Mouse (Mus musculus) limb, embryonic 15.5 days (tissue): ENCODE data around the gene Npr1. TPM values are rescaled to one million over a fixed set of nuclear protein-coding genes. Genes with fewer than 3 reads are reported as not detected.

ENCODE experiments used
- ATAC-seq: fragments of 200-750 bp; cut with Nextera tagmentation; 2 replicates; pipeline ENCODE4 v1.8.0; 2017; ENCODE audit warnings: low read depth, moderate TSS enrichment; ENCODE audit not compliant: insufficient number of reproducible peaks, low FRiP score, low TSS enrichment
- H3K27ac ChIP-seq: fragments of 300-500 bp; sonication (generic); 2 replicates; pipeline ENCODE4 v1.5.1; 2015; ENCODE audit warnings: moderate library complexity, mild to moderate bottlenecking, inconsistent platforms
- H3K27me3 ChIP-seq: fragments of 300-500 bp; sonication (generic); 2 replicates; pipeline ENCODE4 v1.6.1; 2015; ENCODE audit warnings: inconsistent platforms
- H3K36me3 ChIP-seq: fragments of 300-500 bp; sonication (generic); 2 replicates; pipeline ENCODE4 v1.6.1; 2015; ENCODE audit warnings: inconsistent platforms
- H3K4me1 ChIP-seq: fragments of 300-500 bp; sonication (generic); 2 replicates; pipeline ENCODE4 v1.6.1; 2015; ENCODE audit warnings: inconsistent platforms
- H3K4me2 ChIP-seq: fragments of 300-500 bp; sonication (generic); 2 replicates; pipeline ENCODE4 v1.6.1; 2015; ENCODE audit warnings: mild to moderate bottlenecking, inconsistent platforms
- H3K4me3 ChIP-seq: fragments of 300-500 bp; sonication (generic); 2 replicates; pipeline ENCODE4 v1.5.1; 2015; ENCODE audit warnings: mild to moderate bottlenecking, inconsistent platforms
- H3K9ac ChIP-seq: fragments of 300-500 bp; sonication (generic); 2 replicates; pipeline ENCODE4 v1.6.1; 2015; ENCODE audit warnings: inconsistent platforms
- H3K9me3 ChIP-seq: fragments of 300-500 bp; sonication (generic); 2 replicates; pipeline ENCODE4 v1.6.1; 2016; ENCODE audit warnings: inconsistent platforms
- WGBS: fragments of 180-500 bp; shearing (Covaris S2); methylation state at CpG from one replicate; pipeline ENCODE4 v1.1.7; 2015; 5-methylcytosine and 5-hydroxymethylcytosine counted together
- polyA plus RNA-seq: library from polyadenylated mRNA; unstranded; fragments of >200 nt; fragmentation: Nextera tagmentation; extraction: Ambion mirVana; gene quantifications from 2 replicates; pipeline ENCODE4 v1.2.1, GENCODE M21; 2015

The Npr1 gene
- polyA plus RNA-seq, 1 experiment from 2014 or later, result 5.4 TPM

- no peaks in the 10 kb centered on the region for H3K27me3 ChIP-seq
- peak overlapping the region; percentile 87 for H3K9ac ChIP-seq
- ATAC-seq, result no peak
- H3K36me3 ChIP-seq, result no peaks in the 10 kb centered on the region
- H3K9me3 ChIP-seq, result no peaks in the 10 kb centered on the region
- H3K4me1 ChIP-seq, result peaks cover 20% of the 10 kb centered on the region
- H3K4me2 ChIP-seq, result peak overlapping the region; percentile 88
- 10% methylated on average over 2 of the region's 2 CpGs for WGBS
- peak overlapping the region; percentile 72 for H3K4me3 ChIP-seq
- peak overlapping the region; percentile 97; the same call in 1 of the 2 replicates for H3K27ac ChIP-seq
Measured at GRCm38 (mm10) chr3:90432348-90432747, 33.3 kb downstream of the Npr1 start.

GRCm38 (mm10) chr3:90429576-90429975, 36.1 kb downstream of the Npr1 start:
- Histone ChIP-seq H3K9ac (no peak overlapping the region), H3K36me3 (no peaks in the 10 kb centered on the region), H3K9me3 (no peaks in the 10 kb centered on the region), H3K27me3 (no peaks in the 10 kb centered on the region), H3K4me1 (peaks cover 20% of the 10 kb centered on the region), H3K4me3 (no peak overlapping the region), H3K4me2 (no peak overlapping the region), H3K27ac (no peak overlapping the region)
- WGBS, result 93% methylated on average over 3 of the region's 3 CpGs
- ATAC-seq, result no peak

GRCm38 (mm10) chr3:90428186-90428585, 37.5 kb downstream of the Npr1 start:
- Histone ChIP-seq H3K36me3 (peaks cover 9% of the 10 kb centered on the region), H3K9ac (no peak overlapping the region), H3K9me3 (no peaks in the 10 kb centered on the region), H3K4me1 (peaks cover 20% of the 10 kb centered on the region), H3K4me3 (no peak overlapping the region), H3K27ac (no peak overlapping the region), H3K4me2 (no peak overlapping the region), H3K27me3 (no peaks in the 10 kb centered on the region)
- no peak for ATAC-seq
- 75% methylated on average over 6 of the region's 6 CpGs for WGBS

- ATAC-seq, result no peak
- H3K36me3 ChIP-seq, result peaks cover 14% of the 10 kb centered on the region
- H3K27me3 ChIP-seq, result no peaks in the 10 kb centered on the region
- WGBS, result 70% methylated on average over 1 of the region's 1 CpGs
- H3K4me3 ChIP-seq, result no peak overlapping the region
- H3K4me1 ChIP-seq, result peaks cover 17% of the 10 kb centered on the region
- no peak overlapping the region for H3K27ac ChIP-seq
- H3K9ac ChIP-seq, result no peak overlapping the region
- H3K4me2 ChIP-seq, result no peak overlapping the region
- H3K9me3 ChIP-seq, result no peaks in the 10 kb centered on the region
Measured at GRCm38 (mm10) chr3:90427574-90427973, 38.1 kb downstream of the Npr1 start.

GRCm38 (mm10) chr3:90425499-90425898, 40.2 kb downstream of the Npr1 start:
- H3K27me3 ChIP-seq, result no peaks in the 10 kb centered on the region
- WGBS, result 87% methylated on average over 2 of the region's 2 CpGs
- no peak overlapping the region for H3K27ac ChIP-seq
- 0 out of 2 replicates have a peak, but pooled peaks cover 2% of the 10 kb centered on the region for H3K4me1 ChIP-seq
- no peaks in the 10 kb centered on the region for H3K9me3 ChIP-seq
- H3K4me3 ChIP-seq, result no peak overlapping the region
- H3K9ac ChIP-seq, result no peak overlapping the region
- peaks cover 25% of the 10 kb centered on the region for H3K36me3 ChIP-seq
- H3K4me2 ChIP-seq, result no peak overlapping the region
- ATAC-seq, result no peak

- peaks cover 38% of the 10 kb centered on the region for H3K36me3 ChIP-seq
- no peaks in the 10 kb centered on the region for H3K9me3 ChIP-seq
- H3K4me2 ChIP-seq, result no peak overlapping the region
- H3K4me3 ChIP-seq, result no peak overlapping the region
- no peak for ATAC-seq
- H3K27ac ChIP-seq, result no peak overlapping the region
- H3K4me1 ChIP-seq, result no peaks in the 10 kb centered on the region
- no peak overlapping the region for H3K9ac ChIP-seq
- no peaks in the 10 kb centered on the region for H3K27me3 ChIP-seq
Measured at GRCm38 (mm10) chr3:90423549-90423948, 42.1 kb downstream of the Npr1 start.

- H3K27ac ChIP-seq, result no peak overlapping the region
- H3K4me3 ChIP-seq, result no peak overlapping the region
- no peaks in the 10 kb centered on the region for H3K4me1 ChIP-seq
- no peak overlapping the region for H3K4me2 ChIP-seq
- ATAC-seq, result no peak
- H3K9ac ChIP-seq, result no peak overlapping the region
- no peaks in the 10 kb centered on the region for H3K27me3 ChIP-seq
- peaks cover 65% of the 10 kb centered on the region for H3K36me3 ChIP-seq
- WGBS, result 91% methylated on average over 6 of the region's 6 CpGs
- no peaks in the 10 kb centered on the region for H3K9me3 ChIP-seq
Measured at GRCm38 (mm10) chr3:90420696-90421095, 45.0 kb downstream of the Npr1 start.

GRCm38 (mm10) chr3:90413011-90413396, 52.7 kb downstream of the Npr1 start:
- Histone ChIP-seq H3K4me2 (no peak overlapping the region), H3K9me3 (no peaks in the 10 kb centered on the region), H3K4me3 (no peak overlapping the region), H3K4me1 (no peaks in the 10 kb centered on the region), H3K27me3 (no peaks in the 10 kb centered on the region), H3K27ac (no peak overlapping the region), H3K9ac (no peak overlapping the region), H3K36me3 (peaks cover 87% of the 10 kb centered on the region)
- no peak for ATAC-seq
- WGBS, result 54% methylated on average over 3 of the region's 3 CpGs

- Histone ChIP-seq H3K36me3 (peaks cover 87% of the 10 kb centered on the region), H3K4me1 (no peaks in the 10 kb centered on the region), H3K9ac (no peak overlapping the region), H3K27ac (no peak overlapping the region), H3K4me2 (no peak overlapping the region), H3K27me3 (no peaks in the 10 kb centered on the region), H3K4me3 (no peak overlapping the region), H3K9me3 (no peaks in the 10 kb centered on the region)
- ATAC-seq, result no peak
- WGBS, result 52% methylated on average over 5 of the region's 5 CpGs
Measured at GRCm38 (mm10) chr3:90412312-90413010, 53.2 kb downstream of the Npr1 start.

GRCm38 (mm10) chr3:90408721-90409120, 56.9 kb downstream of the Npr1 start:
- no peak for ATAC-seq
- Histone ChIP-seq H3K9me3 (no peaks in the 10 kb centered on the region), H3K4me2 (no peak overlapping the region), H3K27ac (no peak overlapping the region), H3K36me3 (peaks cover 88% of the 10 kb centered on the region), H3K27me3 (no peaks in the 10 kb centered on the region), H3K4me1 (no peaks in the 10 kb centered on the region), H3K9ac (no peak overlapping the region), H3K4me3 (no peak overlapping the region)
- WGBS, result 92% methylated on average over 3 of the region's 3 CpGs

GRCm38 (mm10) chr3:90406414-90406813, 59.3 kb downstream of the Npr1 start:
- Histone ChIP-seq H3K9ac (no peak overlapping the region), H3K27me3 (no peaks in the 10 kb centered on the region), H3K36me3 (peaks cover 96% of the 10 kb centered on the region), H3K4me2 (no peak overlapping the region), H3K4me3 (no peak overlapping the region), H3K9me3 (no peaks in the 10 kb centered on the region), H3K27ac (no peak overlapping the region), H3K4me1 (no peaks in the 10 kb centered on the region)
- WGBS, result 98% methylated on average over 5 of the region's 5 CpGs
- ATAC-seq, result no peak

GRCm38 (mm10) chr3:90404609-90405008, 61.1 kb downstream of the Npr1 start:
- Histone ChIP-seq H3K27me3 (no peaks in the 10 kb centered on the region), H3K9ac (no peak overlapping the region), H3K4me3 (no peak overlapping the region), H3K4me1 (no peaks in the 10 kb centered on the region), H3K4me2 (no peak overlapping the region), H3K9me3 (no peaks in the 10 kb centered on the region), H3K36me3 (peaks cover 97% of the 10 kb centered on the region), H3K27ac (no peak overlapping the region)
- WGBS, result 78% methylated on average over 4 of the region's 4 CpGs
- ATAC-seq, result no peak

GRCm38 (mm10) chr3:90404121-90404520, 61.5 kb downstream of the Npr1 start:
- Histone ChIP-seq H3K4me2 (no peak overlapping the region), H3K27ac (no peak overlapping the region), H3K36me3 (peaks cover 98% of the 10 kb centered on the region), H3K27me3 (no peaks in the 10 kb centered on the region), H3K4me3 (no peak overlapping the region), H3K9me3 (no peaks in the 10 kb centered on the region), H3K9ac (no peak overlapping the region), H3K4me1 (no peaks in the 10 kb centered on the region)
- no peak for ATAC-seq
- 93% methylated on average over 3 of the region's 3 CpGs for WGBS
